Mouse (Mus musculus): Measurements from ENCODE around the gene Mipol1. TPM values are rescaled to one million over a fixed set of nuclear protein-coding genes. Genes with fewer than 3 reads are reported as not detected.
A peak's percentile ranks its signal among the peaks of the same experiment; 100 is the strongest.

Gene Mipol1
- total and polyA plus RNA-seq, 3 experiments: 6.4 to 10.4 (median 6.6) TPM

- dilution Hi-C loops (cut with MboI; ENCODE audit: extremely low pct_ligation_motif_present, extremely low pct_unique_long_range_greater_than_20kb, low sequenced_read_pairs): no loop called here
- Histone ChIP-seq H3K79me2 (replicated peaks; ENCODE audit: control insufficient read depth, extremely low read depth, insufficient read depth, poor library complexity, severe bottlenecking) (no peaks in the 10 kb centered on the region), H3K4me3 (replicated peaks in 1 of 3; ENCODE audit: low read depth in 2 of 3, low read length in 2 of 3, poor library complexity in 1 of 3) (no peak overlapping the region), H3K4me1 (ENCODE audit: control insufficient read depth in 1 of 2, insufficient read depth in 2 of 2) (peaks cover 0 to 3% of the 10 kb centered on the region in 2 experiments; a peak in 1 of 4 replicates), H3K4me2 (ENCODE audit: insufficient read depth, low read depth, poor library complexity, severe bottlenecking) (0 out of 2 replicates have a peak overlapping the region, but pooled peaks have one; percentile 1), H3K27me3 (replicated peaks) (no peaks in the 10 kb centered on the region), H3K36me3 (replicated peaks in 1 of 2; ENCODE audit: control insufficient read depth in 1 of 2, insufficient read depth in 1 of 2, low read length in 1 of 2) (no peaks in the 10 kb centered on the region), H3K9ac (ENCODE audit: insufficient read depth, low read depth) (no peak overlapping the region), H3K9me3 (replicated peaks; ENCODE audit: low read length) (no peaks in the 10 kb centered on the region), H3K27ac (ENCODE audit: insufficient read depth, low read depth) (no peak overlapping the region)
- in situ Hi-C loops (cut with MboI; ENCODE audit: low pct_ligation_motif_present, low pct_unique_long_range_greater_than_20kb, low sequenced_read_pairs): no loop called here
- TF ChIP-seq SMC3 (IDR thresholded peaks at IDR 0.05; ENCODE audit: low read depth, low read length) (no peak), NELFE (IDR thresholded peaks at IDR 0.05; ENCODE audit: low read depth, low read length) (no peak), SIN3A (IDR thresholded peaks at IDR 0.05; ENCODE audit: low read length) (no peak), JUND (conservative IDR thresholded peaks at IDR 0.05; ENCODE audit: low read depth, low read length) (no peak), MYC (IDR thresholded peaks at IDR 0.05; ENCODE audit: low read depth, low read length) (no peak), MXI1 (IDR thresholded peaks at IDR 0.05; ENCODE audit: low read depth, low read length) (no peak), NRF1 (IDR thresholded peaks at IDR 0.05; ENCODE audit: low read depth, low read length) (no peak), ZC3H11A (IDR thresholded peaks at IDR 0.05; ENCODE audit: low read depth, low read length) (no peak), ZNF384 (IDR thresholded peaks at IDR 0.05; ENCODE audit: low read depth, low read length) (no peak), IRF4 (IDR thresholded peaks at IDR 0.05; ENCODE audit: low read depth, low read length) (no peak), MAX (IDR thresholded peaks at IDR 0.05; ENCODE audit: low read length) (no peak), KAT2A (IDR thresholded peaks at IDR 0.05; ENCODE audit: insufficient replicate concordance, low read length) (no peak), UBTF (IDR thresholded peaks at IDR 0.05; ENCODE audit: low read depth, low read length) (no peak), BHLHE40 (IDR thresholded peaks at IDR 0.05; ENCODE audit: low read depth, low read length) (0 out of 2 replicates have a peak, but pooled peaks have one; percentile 34), CHD1 (IDR thresholded peaks at IDR 0.05; ENCODE audit: low read depth, low read length) (no peak), MEF2A (IDR thresholded peaks at IDR 0.05; ENCODE audit: borderline replicate concordance, low read depth, low read length) (no peak), ETS1 (conservative IDR thresholded peaks at IDR 0.05; ENCODE audit: low read depth, low read length) (no peak), ZMIZ1 (IDR thresholded peaks at IDR 0.05; ENCODE audit: low read depth, low read length) (no peak), ELF1 (IDR thresholded peaks at IDR 0.05; ENCODE audit: low read depth, low read length) (peak; percentile 45; the same call in 1 of the 2 replicates), JUN (IDR thresholded peaks at IDR 0.05; ENCODE audit: insufficient read depth, low read depth, low read length) (no peak), MAZ (IDR thresholded peaks at IDR 0.05; ENCODE audit: low read depth, low read length) (no peak), CHD2 (IDR thresholded peaks at IDR 0.05; ENCODE audit: low read length) (no peak), E2F4 (IDR thresholded peaks at IDR 0.05; ENCODE audit: insufficient replicate concordance, low read depth, low read length) (no peak), USF1 (IDR thresholded peaks at IDR 0.05; ENCODE audit: low read depth, low read length) (peak; percentile 28), TCF12 (IDR thresholded peaks at IDR 0.05; ENCODE audit: low read depth, low read length) (no peak), HCFC1 (IDR thresholded peaks at IDR 0.05; ENCODE audit: low read depth, low read length) (no peak), USF2 (conservative IDR thresholded peaks at IDR 0.05; ENCODE audit: low read depth, low read length) (peak; percentile 30; the same call in 1 of the 2 replicates), POLR2AphosphoS2 (IDR thresholded peaks at IDR 0.05; ENCODE audit: low read depth, low read length) (no peak), RAD21 (IDR thresholded peaks at IDR 0.05; ENCODE audit: low read depth, low read length) (no peak)
- DNase-seq (ENCODE audit: extremely low read depth): no peak
Measured at GRCm38 (mm10) chr12:57505329-57505728, 275.1 kb downstream of the Mipol1 start.
